Mouse (Mus musculus): ENCODE data around the gene Nans. TPM values are rescaled to one million over a fixed set of nuclear protein-coding genes. Genes with fewer than 3 reads are reported as not detected.

Gene Nans
- polyA plus RNA-seq, 1 experiment from 2014 or later = 67.7 TPM

DNA sequence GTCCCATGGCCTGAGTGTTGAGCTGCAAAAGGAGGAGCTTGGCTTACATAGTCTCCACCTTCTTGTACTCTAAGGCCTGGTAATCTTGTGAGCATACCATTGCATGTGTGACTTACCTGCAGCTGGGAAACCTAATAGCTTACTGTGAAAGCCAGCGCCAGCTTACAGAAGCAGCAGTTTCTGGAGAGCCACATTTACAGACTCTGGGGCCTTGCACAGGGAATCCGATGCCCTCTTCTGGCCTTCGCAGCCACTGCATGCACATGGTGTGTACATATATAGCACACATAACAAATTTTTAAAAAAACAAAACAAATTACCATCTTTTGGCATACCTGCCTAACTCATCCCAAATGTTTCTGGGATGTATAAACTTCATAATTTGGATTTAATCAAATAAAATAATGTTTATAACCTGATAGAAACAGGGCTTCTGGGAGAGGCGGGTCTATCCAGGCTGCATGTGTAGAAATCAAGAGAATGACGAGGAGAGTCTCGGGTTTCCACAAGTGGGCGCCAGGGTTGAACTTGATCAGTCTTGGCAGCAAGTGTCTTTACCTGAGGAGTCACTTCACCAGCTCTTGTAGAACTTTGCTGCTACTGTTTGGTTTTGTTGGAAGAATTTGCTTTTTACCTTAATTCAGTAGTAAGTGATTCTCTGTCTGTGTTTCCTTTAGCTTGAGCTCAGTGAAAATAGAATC is 25.8 kb upstream of the Nans start:
- no peak overlapping the region for H3K9ac ChIP-seq (ENCODE audit: low read length)
- peak; percentile 69 for ATAC-seq (ENCODE audit: low FRiP score, low TSS enrichment)
- H3K27ac ChIP-seq (replicated peaks) = no peak overlapping the region
- H3K4me1 ChIP-seq (replicated peaks; ENCODE audit: control insufficient read depth, insufficient read depth) = no peaks in the 10 kb centered on the region
- no peak overlapping the region for H3K4me3 ChIP-seq (ENCODE audit: low read depth, low read length)
- TF ChIP-seq EP300 (optimal IDR thresholded peaks at IDR 0.05) (no peak), CTCF (IDR thresholded peaks at IDR 0.05; ENCODE audit: low read depth) (peak; percentile 73)
- H3K27me3 ChIP-seq (ENCODE audit: control insufficient read depth, insufficient read depth, low read length) = no peaks in the 10 kb centered on the region
- no peaks in the 10 kb centered on the region for H3K9me3 ChIP-seq (ENCODE audit: control insufficient read depth, low read length)
- H3K4me2 ChIP-seq (replicated peaks; ENCODE audit: low read depth) = no peak overlapping the region
- WGBS = 82% methylated on average over 7 of the region's 7 CpGs
- H3K36me3 ChIP-seq (ENCODE audit: control insufficient read depth, insufficient read depth, low read length) = peaks cover 18% of the 10 kb centered on the region
- DNase-seq (ENCODE audit: low spot score) = peak; percentile 65

DNA sequence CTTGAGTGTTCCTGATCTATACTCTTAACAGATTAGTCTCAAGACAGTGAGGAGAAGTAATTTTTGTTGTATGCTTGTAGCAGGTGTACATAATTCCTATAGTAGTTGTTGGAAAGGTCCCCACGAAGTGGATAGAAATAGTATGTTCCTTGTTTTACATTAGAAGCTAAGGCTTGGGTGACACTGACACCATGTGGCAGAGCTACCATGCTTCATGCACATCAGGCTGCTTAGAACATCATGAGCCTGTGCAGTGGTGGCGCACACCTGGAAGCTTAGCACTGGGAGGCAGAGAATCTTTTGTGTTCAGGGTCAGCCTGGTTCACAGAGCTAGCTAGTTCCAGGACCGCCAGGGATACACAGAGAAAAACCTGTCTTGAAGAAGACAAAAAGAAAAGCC is 23.3 kb upstream of the Nans start:
- DNase-seq (ENCODE audit: low spot score) (no peak), ATAC-seq (ENCODE audit: low FRiP score, low TSS enrichment) (no peak)
- no peaks in the 10 kb centered on the region for H3K9me3 ChIP-seq (ENCODE audit: control insufficient read depth, low read length)
- no peak overlapping the region for H3K9ac ChIP-seq (ENCODE audit: low read length)
- WGBS = 88% methylated on average over 3 of the region's 3 CpGs
- no peaks in the 10 kb centered on the region for H3K27me3 ChIP-seq (ENCODE audit: control insufficient read depth, insufficient read depth, low read length)
- peaks cover 30% of the 10 kb centered on the region for H3K36me3 ChIP-seq (ENCODE audit: control insufficient read depth, insufficient read depth, low read length)
- H3K27ac ChIP-seq (replicated peaks) = no peak overlapping the region
- no peaks in the 10 kb centered on the region for H3K4me1 ChIP-seq (replicated peaks; ENCODE audit: control insufficient read depth, insufficient read depth)
- H3K4me2 ChIP-seq (replicated peaks; ENCODE audit: low read depth) = no peak overlapping the region
- H3K4me3 ChIP-seq (ENCODE audit: low read depth, low read length) = no peak overlapping the region
- TF ChIP-seq CTCF (IDR thresholded peaks at IDR 0.05; ENCODE audit: low read depth) (peak; percentile 55), EP300 (optimal IDR thresholded peaks at IDR 0.05) (no peak)

DNA sequence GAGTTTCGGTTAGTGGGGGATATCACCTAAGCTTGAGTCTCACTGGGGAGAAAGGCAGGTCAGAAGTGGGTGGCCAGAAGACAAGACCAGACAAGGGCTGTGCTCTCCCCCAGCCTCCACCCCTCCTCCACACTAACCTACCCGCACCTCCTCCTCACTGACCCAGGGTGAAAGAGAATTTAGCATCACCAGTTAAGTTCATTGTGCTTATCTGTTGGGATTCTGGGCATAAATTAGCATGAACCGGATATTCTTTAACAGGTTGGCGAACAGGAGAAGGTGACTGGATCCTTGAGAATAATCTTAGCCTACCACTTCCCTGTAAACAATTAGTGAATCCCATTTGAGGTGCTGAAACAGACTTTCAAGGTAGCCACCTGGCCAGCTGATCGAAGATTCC is 13.9 kb upstream of the Nans start:
- no peak overlapping the region for H3K4me2 ChIP-seq (replicated peaks; ENCODE audit: low read depth)
- H3K9me3 ChIP-seq (ENCODE audit: control insufficient read depth, low read length) = no peaks in the 10 kb centered on the region
- ATAC-seq (ENCODE audit: low FRiP score, low TSS enrichment) (no peak), DNase-seq (ENCODE audit: low spot score) (no peak)
- H3K4me1 ChIP-seq (replicated peaks; ENCODE audit: control insufficient read depth, insufficient read depth) = no peaks in the 10 kb centered on the region
- no peak overlapping the region for H3K27ac ChIP-seq (replicated peaks)
- H3K36me3 ChIP-seq (ENCODE audit: control insufficient read depth, insufficient read depth, low read length) = peaks cover 31% of the 10 kb centered on the region
- no peak for TF ChIP-seq CTCF (IDR thresholded peaks at IDR 0.05; ENCODE audit: low read depth)
- TF ChIP-seq EP300 (optimal IDR thresholded peaks at IDR 0.05) = no peak
- 95% methylated on average over 5 of the region's 5 CpGs for WGBS
- no peaks in the 10 kb centered on the region for H3K27me3 ChIP-seq (ENCODE audit: control insufficient read depth, insufficient read depth, low read length)
- H3K9ac ChIP-seq (ENCODE audit: low read length) = no peak overlapping the region
- H3K4me3 ChIP-seq (ENCODE audit: low read depth, low read length) = no peak overlapping the region

DNA sequence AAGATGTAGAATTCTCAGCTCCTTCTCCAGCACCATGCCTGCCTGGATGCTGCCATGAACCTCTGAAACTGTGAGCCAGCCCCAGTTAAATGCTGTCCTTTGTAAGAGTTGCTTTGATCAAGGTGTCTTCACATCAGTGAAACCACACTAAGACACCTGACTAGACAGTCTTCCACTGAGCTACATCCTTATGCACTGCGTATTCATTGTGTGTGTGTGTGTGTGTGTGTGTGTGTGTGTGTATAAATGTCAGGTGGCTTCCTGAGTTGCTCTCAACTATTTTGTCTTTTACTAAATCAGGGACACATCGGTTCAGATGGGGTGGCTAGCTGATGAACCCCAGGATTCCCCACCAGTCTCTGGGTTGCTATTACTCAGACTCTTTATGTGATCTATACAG is 10.0 kb upstream of the Nans start:
- TF ChIP-seq CTCF (IDR thresholded peaks at IDR 0.05; ENCODE audit: low read depth) = no peak
- TF ChIP-seq EP300 (optimal IDR thresholded peaks at IDR 0.05) = no peak
- peaks cover 10% of the 10 kb centered on the region for H3K36me3 ChIP-seq (ENCODE audit: control insufficient read depth, insufficient read depth, low read length)
- no peak overlapping the region for H3K4me3 ChIP-seq (ENCODE audit: low read depth, low read length)
- H3K27me3 ChIP-seq (ENCODE audit: control insufficient read depth, insufficient read depth, low read length) = no peaks in the 10 kb centered on the region
- 94% methylated on average over 2 of the region's 2 CpGs for WGBS
- H3K9me3 ChIP-seq (ENCODE audit: control insufficient read depth, low read length) = no peaks in the 10 kb centered on the region
- no peak overlapping the region for H3K4me2 ChIP-seq (replicated peaks; ENCODE audit: low read depth)
- DNase-seq (ENCODE audit: low spot score) (no peak), ATAC-seq (ENCODE audit: low FRiP score, low TSS enrichment) (no peak)
- no peaks in the 10 kb centered on the region for H3K4me1 ChIP-seq (replicated peaks; ENCODE audit: control insufficient read depth, insufficient read depth)
- H3K27ac ChIP-seq (replicated peaks) = no peak overlapping the region
- no peak overlapping the region for H3K9ac ChIP-seq (ENCODE audit: low read length)

DNA sequence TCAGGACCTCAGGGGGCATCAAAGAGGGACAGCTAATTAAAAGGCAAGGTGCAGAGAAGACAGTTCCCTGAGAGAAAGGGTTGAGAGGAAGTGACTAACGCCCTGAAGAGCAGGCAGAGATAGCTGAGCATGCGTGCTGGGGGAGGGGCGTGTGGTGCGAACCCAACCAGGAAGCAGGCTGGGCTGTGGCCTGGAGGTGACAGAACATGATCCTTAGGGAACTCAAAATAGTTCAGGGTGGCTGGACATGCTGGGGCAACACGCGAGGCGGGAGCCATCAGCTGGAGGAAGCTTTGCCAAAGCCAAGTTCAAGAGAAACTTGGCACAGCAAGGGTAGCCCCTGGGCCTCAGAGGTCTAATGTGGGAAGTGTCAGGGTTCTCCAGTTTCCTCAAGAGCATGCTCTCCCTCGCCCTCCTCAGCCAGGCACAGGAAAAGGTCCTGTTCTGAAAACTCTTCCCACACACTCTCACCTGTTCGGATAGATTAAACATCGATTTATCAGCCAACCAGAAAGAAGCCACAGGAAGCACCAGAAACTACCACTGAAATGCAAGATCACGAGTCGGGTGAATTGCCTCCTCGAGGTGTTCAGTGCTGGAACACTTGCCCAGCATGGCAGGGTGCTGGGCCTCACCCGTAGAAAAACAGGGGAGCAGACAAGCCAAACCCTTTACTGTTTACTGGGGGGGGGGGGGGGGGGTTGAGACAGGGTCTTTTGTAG is 3.2 kb upstream of the Nans start:
- no peaks in the 10 kb centered on the region for H3K4me1 ChIP-seq (replicated peaks; ENCODE audit: control insufficient read depth, insufficient read depth)
- ATAC-seq (ENCODE audit: low FRiP score, low TSS enrichment) = no peak
- H3K9ac ChIP-seq (ENCODE audit: low read length) = no peak overlapping the region
- H3K4me3 ChIP-seq (ENCODE audit: low read depth, low read length) = no peak overlapping the region
- WGBS = 34% methylated on average over 14 of the region's 14 CpGs
- DNase-seq (ENCODE audit: low spot score) = peak; percentile 52
- H3K27ac ChIP-seq (replicated peaks) = 0 out of 2 replicates have a peak overlapping the region, but pooled peaks have one; percentile 53
- TF ChIP-seq CTCF (IDR thresholded peaks at IDR 0.05; ENCODE audit: low read depth) = no peak
- no peak for TF ChIP-seq EP300 (optimal IDR thresholded peaks at IDR 0.05)
- no peaks in the 10 kb centered on the region for H3K27me3 ChIP-seq (ENCODE audit: control insufficient read depth, insufficient read depth, low read length)
- H3K36me3 ChIP-seq (ENCODE audit: control insufficient read depth, insufficient read depth, low read length) = no peaks in the 10 kb centered on the region
- H3K9me3 ChIP-seq (ENCODE audit: control insufficient read depth, low read length) = no peaks in the 10 kb centered on the region
- H3K4me2 ChIP-seq (replicated peaks; ENCODE audit: low read depth) = no peak overlapping the region

DNA sequence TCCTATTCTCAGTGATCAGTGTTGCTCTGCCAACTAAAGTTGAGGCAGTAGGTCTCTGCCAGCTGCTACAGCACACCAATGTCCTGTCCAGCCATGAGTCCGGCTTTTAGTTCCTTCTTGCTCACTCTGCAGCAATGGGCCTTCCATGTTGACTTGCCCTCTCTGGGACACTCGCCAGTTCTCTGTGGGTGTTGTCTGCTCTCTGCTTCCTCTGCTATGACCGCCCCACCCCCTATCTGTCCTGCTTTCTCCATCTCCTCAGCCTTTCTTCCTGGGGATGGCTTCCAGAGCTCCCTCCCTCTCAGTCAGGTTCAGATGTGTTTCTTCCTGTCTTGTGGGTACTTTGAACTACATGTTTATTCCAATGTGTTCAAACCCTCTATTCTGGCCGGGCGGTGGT is 1.7 kb upstream of the Nans start:
- no peak for TF ChIP-seq EP300 (optimal IDR thresholded peaks at IDR 0.05)
- no peak for TF ChIP-seq CTCF (IDR thresholded peaks at IDR 0.05; ENCODE audit: low read depth)
- no peaks in the 10 kb centered on the region for H3K27me3 ChIP-seq (ENCODE audit: control insufficient read depth, insufficient read depth, low read length)
- no peaks in the 10 kb centered on the region for H3K4me1 ChIP-seq (replicated peaks; ENCODE audit: control insufficient read depth, insufficient read depth)
- ATAC-seq (ENCODE audit: low FRiP score, low TSS enrichment) = no peak
- no peak overlapping the region for H3K9ac ChIP-seq (ENCODE audit: low read length)
- DNase-seq (ENCODE audit: low spot score) = no peak
- no peak overlapping the region for H3K27ac ChIP-seq (replicated peaks)
- no peaks in the 10 kb centered on the region for H3K36me3 ChIP-seq (ENCODE audit: control insufficient read depth, insufficient read depth, low read length)
- no peaks in the 10 kb centered on the region for H3K9me3 ChIP-seq (ENCODE audit: control insufficient read depth, low read length)
- no peak overlapping the region for H3K4me3 ChIP-seq (ENCODE audit: low read depth, low read length)
- WGBS = 83% methylated on average over 5 of the region's 5 CpGs
- H3K4me2 ChIP-seq (replicated peaks; ENCODE audit: low read depth) = no peak overlapping the region
